Mouse (Mus musculus) embryonic facial prominence, embryonic 11.5 days (tissue): ENCODE measurements around the gene Npas2. TPM values are rescaled to one million over a fixed set of nuclear protein-coding genes. Genes with fewer than 3 reads are reported as not detected.

Experiments
- ATAC-seq: fragments of 200-750 bp; cut with Nextera tagmentation; replicated peaks from 2 replicates; pipeline ENCODE4 v1.8.0; 2017; ENCODE audit warnings: low read depth; ENCODE audit not compliant: insufficient number of reproducible peaks, low FRiP score, low TSS enrichment
- DNase-seq: peaks from one replicate; pipeline ENCODE4 v3.0.0-alpha.2; 2015; ENCODE audit warnings: low spot score
- H3K27ac ChIP-seq: fragments of 300-500 bp; sonication (generic); replicated peaks from 2 replicates; pipeline ENCODE4 v1.5.1; 2014; ENCODE audit warnings: mild to moderate bottlenecking, low read depth, low read length, control low read depth
- H3K27me3 ChIP-seq: fragments of 300-500 bp; sonication (generic); 2 replicates; pipeline ENCODE4 v1.6.1; 2014; ENCODE audit warnings: mild to moderate bottlenecking, low read length, moderate library complexity, mixed read lengths; ENCODE audit not compliant: control insufficient read depth, insufficient read depth
- H3K36me3 ChIP-seq: fragments of 300-500 bp; sonication (generic); replicated peaks from 2 replicates; pipeline ENCODE4 v1.6.1; 2014; ENCODE audit warnings: low read depth, mild to moderate bottlenecking, low read length, moderate library complexity, mixed read lengths; ENCODE audit not compliant: control insufficient read depth, insufficient read depth
- H3K4me1 ChIP-seq: fragments of 300-500 bp; sonication (generic); 2 replicates; pipeline ENCODE4 v1.6.1; 2014; ENCODE audit warnings: low read length, mixed read lengths; ENCODE audit not compliant: control insufficient read depth, insufficient read depth
- H3K4me2 ChIP-seq: fragments of 300-500 bp; sonication (generic); 2 replicates; pipeline ENCODE4 v1.6.1; 2014; ENCODE audit warnings: low read depth, mild to moderate bottlenecking, control low read depth, low read length, moderate library complexity
- H3K4me3 ChIP-seq: fragments of 300-500 bp; sonication (generic); 2 replicates; pipeline ENCODE4 v1.5.1; 2014; ENCODE audit warnings: low read depth, low read length, control low read depth
- H3K9ac ChIP-seq: fragments of 300-500 bp; sonication (generic); replicated peaks from 2 replicates; pipeline ENCODE4 v1.6.1; 2014; ENCODE audit warnings: mild to moderate bottlenecking, control low read depth, low read length
- H3K9me3 ChIP-seq: fragments of 300-500 bp; sonication (generic); replicated peaks from 2 replicates; pipeline ENCODE4 v1.6.1; 2016; ENCODE audit warnings: mild to moderate bottlenecking, low read length, inconsistent platforms, mixed read lengths; ENCODE audit not compliant: control insufficient read depth
- WGBS: fragments of 180-500 bp; shearing (Covaris S2); extraction: QIAGEN DNeasy Blood & Tissue Kit; methylation state at CpG from one replicate; pipeline ENCODE4 v1.1.7; 2014; 5-methylcytosine and 5-hydroxymethylcytosine counted together
- polyA plus RNA-seq: library from polyadenylated mRNA; unstranded; fragments of >200 nt; fragmentation: Nextera tagmentation; extraction: Ambion mirVana; gene quantifications from 2 replicates; pipeline ENCODE4 v1.2.1, GENCODE M21; 2014

Npas2 gene
- polyA plus RNA-seq, 1 experiment from 2014 or later: 0.06 TPM

DNA sequence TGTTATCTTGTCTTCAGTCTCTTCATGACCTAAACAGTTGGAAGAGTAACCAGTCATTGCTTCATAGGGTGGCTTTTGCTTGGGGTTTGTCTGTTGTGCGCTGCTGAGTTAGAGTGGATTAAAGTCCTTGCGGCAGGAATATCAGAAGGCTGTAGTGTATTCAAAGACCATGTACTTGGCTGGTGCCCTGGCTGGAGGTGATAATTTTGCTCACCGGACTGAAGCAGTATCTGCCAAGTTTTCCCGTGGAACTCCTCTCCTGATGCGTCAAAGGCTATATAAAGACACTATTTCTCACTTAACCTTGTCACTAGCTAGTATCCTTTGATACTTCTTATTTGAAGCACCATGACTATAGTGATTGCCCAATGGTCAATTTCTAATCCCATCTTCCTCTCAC lies 34.9 kb downstream of the Npas2 start:
- Histone ChIP-seq H3K36me3 (no peaks in the 10 kb centered on the region), H3K9ac (no peak overlapping the region), H3K27me3 (no peaks in the 10 kb centered on the region), H3K4me3 (no peak overlapping the region), H3K27ac (no peak overlapping the region), H3K9me3 (no peaks in the 10 kb centered on the region), H3K4me2 (no peak overlapping the region), H3K4me1 (no peaks in the 10 kb centered on the region)
- DNase-seq (no peak), ATAC-seq (no peak)
- WGBS: 93% methylated on average over 5 of the region's 5 CpGs

DNA sequence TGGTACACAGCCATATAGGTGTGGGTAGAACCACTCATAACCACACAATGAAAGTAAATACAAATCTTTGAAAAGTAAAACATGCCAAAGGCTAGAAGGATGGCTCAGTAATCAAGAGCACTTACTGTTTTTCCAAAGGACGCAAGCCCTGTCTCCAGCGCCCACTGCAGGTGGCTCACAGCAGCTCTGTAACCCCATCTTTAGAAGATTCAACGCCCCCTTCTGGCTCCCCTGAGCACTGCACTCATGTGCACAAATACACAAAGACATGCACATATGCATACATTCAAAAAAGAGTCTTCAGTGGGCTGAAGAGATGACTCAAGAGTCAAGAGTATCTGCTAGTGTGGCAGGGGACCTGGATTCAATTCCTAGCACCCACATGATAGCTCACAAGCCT lies 36.5 kb downstream of the Npas2 start:
- no peak for ATAC-seq
- Histone ChIP-seq H3K4me3 (no peak overlapping the region), H3K9me3 (no peaks in the 10 kb centered on the region), H3K36me3 (no peaks in the 10 kb centered on the region), H3K27ac (no peak overlapping the region), H3K27me3 (no peaks in the 10 kb centered on the region), H3K9ac (no peak overlapping the region), H3K4me2 (no peak overlapping the region), H3K4me1 (no peaks in the 10 kb centered on the region)
- WGBS: 72% methylated on average over 3 of the region's 3 CpGs
- no peak for DNase-seq

GRCm38 (mm10) chr1:39234815-39235449 lies 41.4 kb downstream of the Npas2 start:
- H3K4me2 ChIP-seq: no peak overlapping the region
- no peaks in the 10 kb centered on the region for H3K36me3 ChIP-seq
- no peak overlapping the region for H3K9ac ChIP-seq
- H3K9me3 ChIP-seq: no peaks in the 10 kb centered on the region
- no peak for DNase-seq
- 78% methylated on average over 11 of the region's 11 CpGs for WGBS
- no peaks in the 10 kb centered on the region for H3K4me1 ChIP-seq
- no peak overlapping the region for H3K27ac ChIP-seq
- ATAC-seq: no peak
- H3K27me3 ChIP-seq: no peaks in the 10 kb centered on the region
- no peak overlapping the region for H3K4me3 ChIP-seq

- Histone ChIP-seq H3K4me2 (no peak overlapping the region), H3K4me3 (no peak overlapping the region), H3K9ac (no peak overlapping the region), H3K4me1 (no peaks in the 10 kb centered on the region), H3K27ac (no peak overlapping the region), H3K36me3 (no peaks in the 10 kb centered on the region), H3K9me3 (no peaks in the 10 kb centered on the region), H3K27me3 (no peaks in the 10 kb centered on the region)
- DNase-seq (no peak), ATAC-seq (no peak)
- 69% methylated on average over 9 of the region's 9 CpGs for WGBS
Observed at GRCm38 (mm10) chr1:39237503-39238255, 44.1 kb downstream of the Npas2 start.

- DNase-seq (no peak), ATAC-seq (no peak)
- H3K4me2 ChIP-seq: no peak overlapping the region
- H3K27me3 ChIP-seq: no peaks in the 10 kb centered on the region
- no peak overlapping the region for H3K9ac ChIP-seq
- H3K4me1 ChIP-seq: no peaks in the 10 kb centered on the region
- H3K4me3 ChIP-seq: no peak overlapping the region
- no peaks in the 10 kb centered on the region for H3K36me3 ChIP-seq
- no peaks in the 10 kb centered on the region for H3K9me3 ChIP-seq
- H3K27ac ChIP-seq: no peak overlapping the region
- WGBS: 90% methylated on average over 6 of the region's 6 CpGs
Observed at GRCm38 (mm10) chr1:39240860-39241584, 47.5 kb downstream of the Npas2 start.

DNA sequence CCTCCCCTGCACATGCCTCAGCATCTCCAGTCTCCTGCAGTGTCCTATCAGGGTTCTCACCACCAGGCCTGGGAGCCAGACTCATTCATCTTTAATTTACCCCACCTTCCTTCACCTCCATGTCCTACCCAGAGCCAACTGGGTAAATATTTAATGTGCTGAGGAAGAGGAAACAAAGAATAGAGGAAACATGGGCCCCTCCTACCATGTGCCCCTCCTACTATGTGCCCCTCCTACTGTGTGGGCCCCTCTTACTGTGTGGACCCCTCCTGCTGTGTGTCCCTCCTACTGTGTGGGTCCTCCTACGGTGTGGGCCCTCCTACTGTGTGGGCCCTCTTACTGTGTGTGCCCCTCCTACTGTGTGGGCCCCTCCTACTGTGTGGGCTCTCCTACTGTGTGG lies 51.2 kb downstream of the Npas2 start:
- 61% methylated on average over 1 of the region's 1 CpGs for WGBS
- no peak overlapping the region for H3K4me3 ChIP-seq
- no peaks in the 10 kb centered on the region for H3K9me3 ChIP-seq
- H3K9ac ChIP-seq: no peak overlapping the region
- no peaks in the 10 kb centered on the region for H3K27me3 ChIP-seq
- no peak for DNase-seq
- ATAC-seq: no peak
- H3K4me1 ChIP-seq: no peaks in the 10 kb centered on the region
- no peak overlapping the region for H3K4me2 ChIP-seq
- no peak overlapping the region for H3K27ac ChIP-seq
- H3K36me3 ChIP-seq: no peaks in the 10 kb centered on the region

GRCm38 (mm10) chr1:39251679-39252078 lies 58.1 kb downstream of the Npas2 start:
- DNase-seq (no peak), ATAC-seq (no peak)

GRCm38 (mm10) chr1:39253771-39254170 lies 60.2 kb downstream of the Npas2 start:
- peak; percentile 24 for DNase-seq

More at GRCm38 (mm10) chr1:39251679-39252078, 58.1 kb downstream of the Npas2 start:
- no peak overlapping the region for H3K9ac ChIP-seq
- H3K36me3 ChIP-seq: no peaks in the 10 kb centered on the region
- 48% methylated on average over 7 of the region's 7 CpGs for WGBS
- no peak overlapping the region for H3K4me2 ChIP-seq
- no peaks in the 10 kb centered on the region for H3K27me3 ChIP-seq
- no peak overlapping the region for H3K27ac ChIP-seq
- H3K9me3 ChIP-seq: no peaks in the 10 kb centered on the region
- no peak overlapping the region for H3K4me3 ChIP-seq
- no peaks in the 10 kb centered on the region for H3K4me1 ChIP-seq

More at GRCm38 (mm10) chr1:39253771-39254170, 60.2 kb downstream of the Npas2 start:
- no peaks in the 10 kb centered on the region for H3K27me3 ChIP-seq
- no peaks in the 10 kb centered on the region for H3K36me3 ChIP-seq
- H3K27ac ChIP-seq: no peak overlapping the region
- H3K4me1 ChIP-seq: no peaks in the 10 kb centered on the region
- H3K4me2 ChIP-seq: no peak overlapping the region
- no peaks in the 10 kb centered on the region for H3K9me3 ChIP-seq
- H3K4me3 ChIP-seq: no peak overlapping the region
- H3K9ac ChIP-seq: no peak overlapping the region
- ATAC-seq: no peak
- 80% methylated on average over 4 of the region's 4 CpGs for WGBS
